Mouse (Mus musculus): Measurements from ENCODE around the gene Mrps26. TPM values are rescaled to one million over a fixed set of nuclear protein-coding genes. Genes with fewer than 3 reads are reported as not detected.

The Mrps26 gene
- polyA plus RNA-seq, 1 experiment from 2014 or later: 74.6 TPM

- no peak for TF ChIP-seq CTCF (IDR thresholded peaks at IDR 0.05; ENCODE audit: low read depth)
- Histone ChIP-seq H3K9me3 (ENCODE audit: control insufficient read depth, low read length) (no peaks in the 10 kb centered on the region), H3K4me1 (replicated peaks; ENCODE audit: control insufficient read depth, insufficient read depth) (no peaks in the 10 kb centered on the region; the same call in 1 of the 2 replicates), H3K36me3 (ENCODE audit: control insufficient read depth, insufficient read depth, low read length) (no peaks in the 10 kb centered on the region), H3K27ac (replicated peaks) (no peak overlapping the region), H3K4me2 (replicated peaks; ENCODE audit: low read depth) (no peak overlapping the region), H3K4me3 (ENCODE audit: low read depth, low read length) (no peak overlapping the region), H3K9ac (ENCODE audit: low read length) (no peak overlapping the region), H3K27me3 (ENCODE audit: control insufficient read depth, insufficient read depth, low read length) (peaks cover 4% of the 10 kb centered on the region; the same call in 1 of the 2 replicates)
- WGBS: 80% methylated on average over 10 of the region's 10 CpGs
- no peak for DNase-seq (ENCODE audit: low spot score)
- no peak for ATAC-seq (ENCODE audit: low FRiP score, low TSS enrichment)
Measured at GRCm38 (mm10) chr2:130583902-130584560, 20.5 kb downstream of the Mrps26 start.

- Histone ChIP-seq H3K9ac (ENCODE audit: low read length) (no peak overlapping the region), H3K9me3 (ENCODE audit: control insufficient read depth, low read length) (no peaks in the 10 kb centered on the region), H3K4me2 (replicated peaks; ENCODE audit: low read depth) (no peak overlapping the region), H3K4me3 (ENCODE audit: low read depth, low read length) (no peak overlapping the region), H3K4me1 (replicated peaks; ENCODE audit: control insufficient read depth, insufficient read depth) (no peaks in the 10 kb centered on the region; the same call in 1 of the 2 replicates), H3K27ac (replicated peaks) (no peak overlapping the region), H3K27me3 (ENCODE audit: control insufficient read depth, insufficient read depth, low read length) (peaks cover 2% of the 10 kb centered on the region; the same call in 1 of the 2 replicates), H3K36me3 (ENCODE audit: control insufficient read depth, insufficient read depth, low read length) (no peaks in the 10 kb centered on the region; the same call in 1 of the 2 replicates)
- WGBS: 83% methylated on average over 6 of the region's 6 CpGs
- ATAC-seq (ENCODE audit: low FRiP score, low TSS enrichment): no peak
- TF ChIP-seq EP300 (optimal IDR thresholded peaks at IDR 0.05): no peak
- TF ChIP-seq CTCF (IDR thresholded peaks at IDR 0.05; ENCODE audit: low read depth): no peak
- no peak for DNase-seq (ENCODE audit: low spot score)
Measured at GRCm38 (mm10) chr2:130586016-130586415, 22.5 kb downstream of the Mrps26 start.

- Histone ChIP-seq H3K4me1 (replicated peaks; ENCODE audit: control insufficient read depth, insufficient read depth) (no peaks in the 10 kb centered on the region), H3K27ac (replicated peaks) (no peak overlapping the region), H3K9ac (ENCODE audit: low read length) (no peak overlapping the region), H3K27me3 (ENCODE audit: control insufficient read depth, insufficient read depth, low read length) (no peaks in the 10 kb centered on the region), H3K4me3 (ENCODE audit: low read depth, low read length) (no peak overlapping the region), H3K36me3 (ENCODE audit: control insufficient read depth, insufficient read depth, low read length) (no peaks in the 10 kb centered on the region; the same call in 1 of the 2 replicates), H3K9me3 (ENCODE audit: control insufficient read depth, low read length) (no peaks in the 10 kb centered on the region), H3K4me2 (replicated peaks; ENCODE audit: low read depth) (no peak overlapping the region)
- ATAC-seq (ENCODE audit: low FRiP score, low TSS enrichment) (no peak), DNase-seq (ENCODE audit: low spot score) (no peak)
- no peak for TF ChIP-seq EP300 (optimal IDR thresholded peaks at IDR 0.05)
- no peak for TF ChIP-seq CTCF (IDR thresholded peaks at IDR 0.05; ENCODE audit: low read depth)
- 74% methylated on average over 2 of the region's 2 CpGs for WGBS
Measured at GRCm38 (mm10) chr2:130588373-130588772, 24.8 kb downstream of the Mrps26 start.

GRCm38 (mm10) chr2:130589157-130589556, 25.6 kb downstream of the Mrps26 start:
- no peak overlapping the region for H3K27ac ChIP-seq (replicated peaks)
- no peak overlapping the region for H3K4me2 ChIP-seq (replicated peaks; ENCODE audit: low read depth)
- H3K9ac ChIP-seq (ENCODE audit: low read length): no peak overlapping the region
- WGBS: 68% methylated on average over 4 of the region's 4 CpGs
- DNase-seq (ENCODE audit: low spot score): no peak
- H3K9me3 ChIP-seq (ENCODE audit: control insufficient read depth, low read length): no peaks in the 10 kb centered on the region
- no peak overlapping the region for H3K4me3 ChIP-seq (ENCODE audit: low read depth, low read length)
- ATAC-seq (ENCODE audit: low FRiP score, low TSS enrichment): no peak
- TF ChIP-seq CTCF (IDR thresholded peaks at IDR 0.05; ENCODE audit: low read depth) (no peak), EP300 (optimal IDR thresholded peaks at IDR 0.05) (no peak)
- H3K4me1 ChIP-seq (replicated peaks; ENCODE audit: control insufficient read depth, insufficient read depth): no peaks in the 10 kb centered on the region
- no peaks in the 10 kb centered on the region; the same call in 1 of the 2 replicates for H3K36me3 ChIP-seq (ENCODE audit: control insufficient read depth, insufficient read depth, low read length)
- no peaks in the 10 kb centered on the region for H3K27me3 ChIP-seq (ENCODE audit: control insufficient read depth, insufficient read depth, low read length)

- 72% methylated on average over 2 of the region's 2 CpGs for WGBS
- no peak overlapping the region for H3K9ac ChIP-seq (ENCODE audit: low read length)
- no peak overlapping the region for H3K27ac ChIP-seq (replicated peaks)
- H3K27me3 ChIP-seq (ENCODE audit: control insufficient read depth, insufficient read depth, low read length): no peaks in the 10 kb centered on the region
- no peaks in the 10 kb centered on the region for H3K9me3 ChIP-seq (ENCODE audit: control insufficient read depth, low read length)
- TF ChIP-seq CTCF (IDR thresholded peaks at IDR 0.05; ENCODE audit: low read depth): no peak
- no peak for TF ChIP-seq EP300 (optimal IDR thresholded peaks at IDR 0.05)
- H3K4me3 ChIP-seq (ENCODE audit: low read depth, low read length): no peak overlapping the region
- H3K4me2 ChIP-seq (replicated peaks; ENCODE audit: low read depth): no peak overlapping the region
- ATAC-seq (ENCODE audit: low FRiP score, low TSS enrichment) (no peak), DNase-seq (ENCODE audit: low spot score) (no peak)
- H3K4me1 ChIP-seq (replicated peaks; ENCODE audit: control insufficient read depth, insufficient read depth): no peaks in the 10 kb centered on the region
- no peaks in the 10 kb centered on the region; the same call in 1 of the 2 replicates for H3K36me3 ChIP-seq (ENCODE audit: control insufficient read depth, insufficient read depth, low read length)
Measured at GRCm38 (mm10) chr2:130589761-130590160, 26.2 kb downstream of the Mrps26 start.

- peaks cover 3% of the 10 kb centered on the region for H3K36me3 ChIP-seq (ENCODE audit: control insufficient read depth, insufficient read depth, low read length)
- no peak overlapping the region for H3K4me2 ChIP-seq (replicated peaks; ENCODE audit: low read depth)
- 94% methylated on average over 2 of the region's 2 CpGs for WGBS
- DNase-seq (ENCODE audit: low spot score): no peak
- no peaks in the 10 kb centered on the region for H3K27me3 ChIP-seq (ENCODE audit: control insufficient read depth, insufficient read depth, low read length)
- H3K9me3 ChIP-seq (ENCODE audit: control insufficient read depth, low read length): no peaks in the 10 kb centered on the region
- no peak overlapping the region for H3K9ac ChIP-seq (ENCODE audit: low read length)
- no peak for ATAC-seq (ENCODE audit: low FRiP score, low TSS enrichment)
- H3K4me1 ChIP-seq (replicated peaks; ENCODE audit: control insufficient read depth, insufficient read depth): no peaks in the 10 kb centered on the region
- H3K4me3 ChIP-seq (ENCODE audit: low read depth, low read length): no peak overlapping the region
- TF ChIP-seq CTCF (IDR thresholded peaks at IDR 0.05; ENCODE audit: low read depth) (no peak), EP300 (optimal IDR thresholded peaks at IDR 0.05) (no peak)
- no peak overlapping the region for H3K27ac ChIP-seq (replicated peaks)
Measured at GRCm38 (mm10) chr2:130591016-130591415, 27.5 kb downstream of the Mrps26 start.
